Mouse (Mus musculus) adrenal gland, adult 10 weeks (tissue): ENCODE results near the gene Cenpu. TPM values are rescaled to one million over a fixed set of nuclear protein-coding genes. Genes with fewer than 3 reads are reported as not detected.

Experiments used
- polyA plus RNA-seq: library from polyadenylated mRNA; stranded (reverse); fragments of 350-450 nt; fragmentation: Illumina TruSeq; extraction: RNeasy Lipid Tissue Mini Kit (QIAGEN cat#74804); gene quantifications from one replicate; pipeline ENCODE4 v1.2.3, GENCODE M21; 2014; ENCODE audit warnings: low read depth, low replicate concordance

Gene Cenpu
- polyA plus RNA-seq: 7.0 TPM

GRCm38 (mm10) chr8:46551615-46552440 lies at the start of gene Cenpu:
Cenpu (plus strand) TSS chr8:46552028.

GRCm38 (mm10) chr8:46616879-46617689 lies 65.3 kb downstream of the Cenpu start, which contains the start of the genes Primpol and Casp3:
Primpol (minus strand) TSS chr8:46617212.
Casp3 (plus strand) TSS chr8:46617291.

Other genes starting within 250 kb of the Cenpu start
- 246 TPM for gene Acsl1, start 81.0 kb upstream of the Cenpu start, polyA plus RNA-seq
- gene Primpol, start 65.2 kb downstream of the Cenpu start, polyA plus RNA-seq: 20.0 TPM
- 47.1 TPM for gene Casp3, start 65.3 kb downstream of the Cenpu start, polyA plus RNA-seq
- gene Irf2, start 187.7 kb downstream of the Cenpu start, polyA plus RNA-seq: 155 TPM